Mouse (Mus musculus) brain, embryonic 14.5 days (tissue): ENCODE measurements around the gene Ces1a.

Source experiments
- CTCF ChIP-seq: fragments of 200-500 bp; IDR thresholded peaks from 2 replicates; pipeline ENCODE4 v1.5.1; 2012; ENCODE audit warnings: inconsistent platforms, mild to moderate bottlenecking, moderate library complexity, borderline replicate concordance; ENCODE audit not compliant: insufficient read depth, insufficient read length; ENCODE audit errors: extremely low read depth
- POLR2A ChIP-seq: fragments of 200-500 bp; IDR thresholded peaks from 2 replicates; pipeline ENCODE4 v1.6.1; 2012; ENCODE audit warnings: mild to moderate bottlenecking, inconsistent platforms, borderline replicate concordance; ENCODE audit not compliant: poor library complexity, insufficient read depth, insufficient read length, severe bottlenecking; ENCODE audit errors: extremely low read depth

DNA sequence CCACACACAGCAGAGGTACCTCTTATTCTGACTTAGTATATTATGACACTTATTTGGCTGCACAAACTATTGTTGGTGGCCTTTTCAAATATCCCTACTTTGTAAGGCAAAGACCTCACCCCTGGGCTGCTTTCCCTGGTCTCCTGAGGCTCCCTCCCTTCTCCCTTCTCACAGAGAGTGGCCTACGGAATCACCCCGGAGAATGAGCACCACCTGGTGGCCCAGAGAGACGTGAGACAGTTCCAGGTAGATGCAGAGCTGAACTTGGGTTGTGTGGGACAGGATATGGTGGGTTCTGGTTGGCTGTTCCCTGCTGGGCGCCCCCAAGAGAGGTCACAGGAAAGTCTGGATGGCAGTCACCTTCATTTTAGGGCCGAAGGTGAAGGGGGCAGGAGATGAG, 51.2 kb downstream of the Ces1a start:
- peak; percentile 65 for TF ChIP-seq CTCF
- no peak for TF ChIP-seq POLR2A
